Mouse (Mus musculus) C2C12 (cell line): Measurements from ENCODE around the gene Ktn1.

Experiments used
- CEBPB ChIP-seq: IDR thresholded peaks from one replicate; pipeline ENCODE4 v1.6.1; 2011; ENCODE audit warnings: low read depth, mild to moderate bottlenecking, control low read depth, moderate library complexity
- CTCF ChIP-seq: IDR thresholded peaks from one replicate; pipeline ENCODE4 v1.5.1; 2011; ENCODE audit not compliant: control insufficient read depth, insufficient read depth, insufficient read length
- MAX ChIP-seq: IDR thresholded peaks from one replicate; pipeline ENCODE4 v1.6.1; 2011; ENCODE audit warnings: mild to moderate bottlenecking, control low read depth
- MYOG ChIP-seq: IDR thresholded peaks from one replicate; pipeline ENCODE4 v1.6.1; 2011; ENCODE audit not compliant: control insufficient read depth, insufficient read length; ENCODE audit errors: extremely low read depth
- USF1 ChIP-seq: IDR thresholded peaks from one replicate; pipeline ENCODE4 v1.6.1; 2011; ENCODE audit warnings: low read depth, mild to moderate bottlenecking, control low read depth, moderate library complexity

GRCm38 (mm10) chr14:47741046-47741445 is 92.8 kb downstream of the Ktn1 start:
- no peak for TF ChIP-seq MYOG
- TF ChIP-seq MAX = no peak
- no peak for TF ChIP-seq CTCF
- no peak for TF ChIP-seq CEBPB
- TF ChIP-seq USF1 = no peak
